Mouse (Mus musculus) brain, adult 2 months (tissue): Measurements from ENCODE around the gene Sdf4.

Experiments used
- DNase-seq: peaks from one replicate; pipeline ENCODE4 v3.0.0; 2011; ENCODE audit warnings: low read depth, low spot score

The Sdf4 gene

DNA sequence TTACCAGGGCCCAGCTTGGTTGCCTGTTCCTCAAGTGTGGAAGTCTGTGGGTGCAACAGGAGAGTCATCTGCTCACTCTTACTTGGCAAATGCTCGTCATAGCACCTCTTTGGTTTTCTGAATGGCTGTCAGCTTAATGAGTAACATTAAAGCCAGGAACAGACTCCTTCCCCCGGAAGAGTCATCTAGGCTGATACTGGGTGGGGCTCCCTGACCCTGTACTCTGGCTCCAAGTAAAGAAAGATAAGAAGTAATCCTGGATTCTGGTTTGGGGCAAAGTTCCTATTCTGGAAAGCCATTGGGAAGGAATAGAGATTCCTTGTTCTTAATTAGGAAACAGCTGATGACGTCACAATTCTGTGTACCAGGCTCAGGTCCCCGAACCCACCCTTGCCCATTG is 61.5 kb downstream of the Sdf4 start:
- no peak for DNase-seq

- no peak for DNase-seq
Measured at GRCm38 (mm10) chr4:156054606-156055005, 61.9 kb downstream of the Sdf4 start.

GRCm38 (mm10) chr4:156055173-156055572 is 62.5 kb downstream of the Sdf4 start:
- no peak for DNase-seq

DNA sequence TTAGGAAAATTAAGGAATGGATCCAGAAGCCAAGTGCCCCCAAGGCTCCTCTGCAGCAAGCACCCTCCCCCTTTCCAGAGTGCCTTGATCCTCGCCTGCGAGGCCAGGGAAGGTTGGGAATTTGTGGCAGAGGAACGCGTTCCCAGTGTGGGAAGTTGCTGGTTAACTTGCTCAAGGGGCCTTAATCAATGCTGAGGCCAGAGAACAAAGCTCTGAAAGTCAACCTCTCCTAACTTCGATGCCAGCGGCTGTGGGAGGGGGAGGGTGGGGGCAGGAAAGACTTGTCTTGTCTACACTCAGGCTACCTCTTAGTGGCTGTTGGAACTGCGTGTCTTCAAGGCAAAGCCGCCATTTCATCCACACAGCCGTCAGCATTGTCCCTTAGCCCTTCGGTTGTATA is 65.0 kb downstream of the Sdf4 start:
- DNase-seq, result no peak

DNA sequence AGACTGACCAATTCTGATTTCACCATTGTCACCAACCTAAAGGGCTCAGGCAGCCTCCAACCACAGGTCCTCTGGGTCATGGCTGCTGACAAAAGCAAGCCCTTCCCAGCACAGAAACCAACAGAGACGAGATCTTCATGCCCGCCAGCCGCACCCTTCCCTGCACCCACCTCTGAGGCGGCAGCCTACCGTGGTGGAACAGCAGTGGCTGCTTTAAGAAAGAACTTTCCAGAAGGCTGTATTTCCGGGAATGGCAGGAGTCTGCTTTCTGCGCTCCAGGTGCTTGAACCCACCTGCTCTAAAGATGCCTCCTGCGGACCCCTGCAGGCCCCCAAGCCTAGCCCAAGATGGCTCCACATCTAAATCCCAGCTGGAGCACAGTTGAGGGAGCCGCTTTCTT is 66.2 kb downstream of the Sdf4 start:
- DNase-seq, result no peak

GRCm38 (mm10) chr4:156059261-156059660 is 66.6 kb downstream of the Sdf4 start, which contains the start of gene Ttll10:
Ttll10 (minus strand) TSS chr4:156059414.
- DNase-seq, result no peak

DNA sequence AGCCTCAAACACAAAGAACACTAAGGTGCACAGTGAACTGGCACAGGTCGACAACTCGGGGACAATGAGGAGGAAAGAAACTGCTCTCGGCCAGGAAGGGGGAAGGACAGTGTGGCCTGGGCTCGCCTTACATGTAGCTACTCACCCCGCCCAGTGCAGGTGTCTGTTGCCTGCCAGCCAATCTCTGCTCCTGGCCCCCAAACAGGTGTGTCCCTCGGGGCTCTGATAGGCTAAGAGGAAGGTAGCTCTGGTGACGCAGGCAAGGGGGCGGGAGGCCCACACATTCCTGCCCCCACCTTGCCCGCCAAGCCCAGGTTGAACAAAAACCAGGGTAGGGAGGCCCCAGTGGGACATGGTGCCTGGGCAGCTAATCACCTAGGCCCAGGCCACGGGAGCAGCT is 67.0 kb downstream of the Sdf4 start:
- no peak for DNase-seq
